Mouse (Mus musculus) lung, embryonic 16.5 days (tissue): ENCODE data around the gene Cldnd2. TPM values are rescaled to one million over a fixed set of nuclear protein-coding genes. Genes with fewer than 3 reads are reported as not detected.

Source experiments
- ATAC-seq: fragments of 200-750 bp; cut with Nextera tagmentation; 2 replicates; pipeline ENCODE4 v1.8.0; 2017; ENCODE audit warnings: low read depth, mild to moderate bottlenecking, moderate library complexity
- H3K27ac ChIP-seq: fragments of 300-500 bp; sonication (generic); 2 replicates; pipeline ENCODE4 v1.5.1; 2014; ENCODE audit warnings: mild to moderate bottlenecking, control low read depth, low read length
- H3K27me3 ChIP-seq: fragments of 300-500 bp; sonication (generic); 2 replicates; pipeline ENCODE4 v1.6.1; 2014; ENCODE audit warnings: low read depth, low read length, mixed read lengths; ENCODE audit not compliant: control insufficient read depth, insufficient read depth
- H3K36me3 ChIP-seq: fragments of 300-500 bp; sonication (generic); 2 replicates; pipeline ENCODE4 v1.6.1; 2014; ENCODE audit warnings: low read length; ENCODE audit not compliant: control insufficient read depth, insufficient read depth
- H3K4me1 ChIP-seq: fragments of 300-500 bp; sonication (generic); replicated peaks from 2 replicates; pipeline ENCODE4 v1.6.1; 2014; ENCODE audit warnings: low read length, mixed read lengths; ENCODE audit not compliant: control insufficient read depth, insufficient read depth
- H3K4me2 ChIP-seq: fragments of 300-500 bp; sonication (generic); 2 replicates; pipeline ENCODE4 v1.6.1; 2014; ENCODE audit warnings: low read depth, low read length, control low read depth
- H3K4me3 ChIP-seq: fragments of 300-500 bp; sonication (generic); 2 replicates; pipeline ENCODE4 v1.5.1; 2014; ENCODE audit warnings: mild to moderate bottlenecking, low read length, control low read depth
- H3K9ac ChIP-seq: fragments of 300-500 bp; sonication (generic); 2 replicates; pipeline ENCODE4 v1.6.1; 2014; ENCODE audit warnings: low read length, control low read depth
- H3K9me3 ChIP-seq: fragments of 300-500 bp; sonication (generic); 2 replicates; pipeline ENCODE4 v1.6.1; 2016; ENCODE audit warnings: low read length; ENCODE audit not compliant: control insufficient read depth
- WGBS: fragments of 180-500 bp; shearing (Covaris S2); extraction: QIAGEN DNeasy Blood & Tissue Kit; methylation state at CpG from one replicate; pipeline ENCODE4 v1.1.7; 2014; 5-methylcytosine and 5-hydroxymethylcytosine counted together
- polyA plus RNA-seq: library from polyadenylated mRNA; unstranded; fragments of >200 nt; fragmentation: Nextera tagmentation; extraction: Ambion mirVana; gene quantifications from 2 replicates; pipeline ENCODE4 v1.2.1, GENCODE M21; 2015

The Cldnd2 gene
- polyA plus RNA-seq, 1 experiment from 2014 or later = not detected

DNA sequence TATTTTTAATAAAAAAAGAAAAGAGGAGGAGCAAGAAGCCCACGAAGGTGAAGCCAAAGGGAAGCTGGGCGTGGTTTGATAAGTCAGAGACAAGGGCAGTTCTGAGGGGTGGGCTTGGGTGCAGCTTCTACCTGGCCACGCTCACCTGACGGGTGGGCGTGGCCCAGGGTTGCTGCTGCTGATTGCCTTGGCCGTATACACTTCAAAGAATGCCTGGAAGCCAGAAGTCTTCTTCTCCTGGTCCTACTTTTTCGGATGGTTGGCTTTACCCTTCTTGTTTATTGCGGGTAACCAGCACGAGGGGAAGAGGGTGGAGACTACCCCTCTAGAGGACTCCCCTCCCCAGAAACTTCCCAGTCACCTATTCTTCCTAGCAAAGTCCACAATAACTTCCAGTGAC is 2.1 kb downstream of the Cldnd2 start:
- Histone ChIP-seq H3K4me2 (peak overlapping the region; percentile 93), H3K27ac (peak overlapping the region; percentile 97), H3K9me3 (no peaks in the 10 kb centered on the region), H3K4me1 (peaks cover 19% of the 10 kb centered on the region), H3K9ac (peak overlapping the region; percentile 78), H3K4me3 (peak overlapping the region; percentile 64), H3K36me3 (no peaks in the 10 kb centered on the region), H3K27me3 (no peaks in the 10 kb centered on the region)
- no peak for ATAC-seq
- WGBS = 9% methylated on average over 9 of the region's 9 CpGs

- no peaks in the 10 kb centered on the region for H3K36me3 ChIP-seq
- peaks cover 22% of the 10 kb centered on the region for H3K4me1 ChIP-seq
- peak; percentile 94 for ATAC-seq
- H3K27me3 ChIP-seq = no peaks in the 10 kb centered on the region
- H3K9ac ChIP-seq = peak overlapping the region; percentile 78
- H3K9me3 ChIP-seq = no peaks in the 10 kb centered on the region
- peak overlapping the region; percentile 97 for H3K27ac ChIP-seq
- WGBS = under 1% methylated on average over 36 of the region's 36 CpGs
- H3K4me3 ChIP-seq = peak overlapping the region; percentile 64
- peak overlapping the region; percentile 93 for H3K4me2 ChIP-seq
Observed at GRCm38 (mm10) chr7:43443126-43443916, 2.7 kb downstream of the Cldnd2 start.

DNA sequence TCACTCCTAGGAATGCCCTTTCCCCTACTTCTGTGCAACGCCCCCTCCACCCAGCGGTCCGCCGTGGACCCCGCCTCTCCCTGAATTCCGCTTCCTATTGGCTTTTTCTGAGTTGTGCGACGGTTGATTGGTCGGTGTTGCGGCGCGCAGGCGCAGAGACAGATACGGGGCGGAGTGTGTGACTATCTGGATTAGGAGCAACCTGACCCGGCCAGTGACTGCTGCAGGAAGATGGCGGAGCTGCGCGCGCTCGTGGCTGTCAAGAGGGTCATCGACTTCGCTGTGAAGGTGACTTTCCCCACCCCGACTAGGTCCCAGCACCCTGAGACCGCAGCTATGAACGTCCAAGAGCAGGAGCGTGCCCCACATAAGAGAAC is 3.3 kb downstream of the Cldnd2 start, which contains the start of the genes Etfb and Gm45233:
Gene Etfb, plus strand, starts transcription at position 167 of the 377 bp plus-strand sequence.
Gene Gm45233, plus strand, starts transcription at position 212 of the 377 bp plus-strand sequence.
- peak; percentile 97 for ATAC-seq
- H3K4me3 ChIP-seq = peak within 1 kb of the TSS; percentile 64
- no peaks in the 10 kb centered on the region for H3K27me3 ChIP-seq
- peak within 1 kb of the TSS; percentile 93 for H3K4me2 ChIP-seq
- under 1% methylated on average over 27 of the region's 27 CpGs for WGBS
- peaks cover 22% of the 10 kb centered on the region for H3K4me1 ChIP-seq
- H3K9me3 ChIP-seq = no peaks in the 10 kb centered on the region
- no peaks in the 10 kb centered on the region for H3K36me3 ChIP-seq
- H3K9ac ChIP-seq = peak within 1 kb of the TSS; percentile 78
- H3K27ac ChIP-seq = peak within 1 kb of the TSS; percentile 97

- no peaks in the 10 kb centered on the region for H3K27me3 ChIP-seq
- no peaks in the 10 kb centered on the region; the same call in 1 of the 2 replicates for H3K36me3 ChIP-seq
- ATAC-seq = no peak
- H3K4me2 ChIP-seq = no peak overlapping the region
- H3K4me1 ChIP-seq = peaks cover 17% of the 10 kb centered on the region
- no peak overlapping the region for H3K9ac ChIP-seq
- no peak overlapping the region for H3K27ac ChIP-seq
- no peaks in the 10 kb centered on the region for H3K9me3 ChIP-seq
- H3K4me3 ChIP-seq = no peak overlapping the region
- 68% methylated on average over 4 of the region's 4 CpGs for WGBS
Observed at GRCm38 (mm10) chr7:43447801-43448200, 7.2 kb downstream of the Cldnd2 start.

DNA sequence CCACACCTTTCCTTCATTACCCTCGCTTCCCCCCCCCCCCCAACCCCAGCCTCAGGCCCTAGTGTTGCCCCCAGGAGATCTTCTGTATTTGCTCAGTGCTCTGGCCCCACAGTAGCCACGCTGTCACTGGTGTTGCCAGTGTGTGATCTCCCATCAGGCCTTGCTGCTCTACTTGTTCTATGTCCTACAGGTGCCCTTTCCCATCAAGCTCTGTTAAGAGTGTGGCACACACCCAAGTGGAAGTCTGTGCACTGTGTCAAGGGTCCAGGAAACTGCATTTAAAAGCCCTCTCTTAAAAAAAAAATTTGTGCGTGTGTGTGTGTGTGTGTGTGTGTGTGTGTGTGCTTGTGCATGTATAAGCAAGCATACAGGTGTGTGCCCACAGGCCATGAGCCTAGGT is 7.7 kb downstream of the Cldnd2 start:
- ATAC-seq = no peak
- no peak overlapping the region for H3K9ac ChIP-seq
- no peaks in the 10 kb centered on the region for H3K9me3 ChIP-seq
- WGBS = 68% methylated on average over 2 of the region's 3 CpGs
- no peaks in the 10 kb centered on the region; the same call in 1 of the 2 replicates for H3K36me3 ChIP-seq
- H3K27ac ChIP-seq = no peak overlapping the region
- no peak overlapping the region for H3K4me2 ChIP-seq
- H3K27me3 ChIP-seq = no peaks in the 10 kb centered on the region
- no peak overlapping the region for H3K4me3 ChIP-seq
- H3K4me1 ChIP-seq = peaks cover 15% of the 10 kb centered on the region

DNA sequence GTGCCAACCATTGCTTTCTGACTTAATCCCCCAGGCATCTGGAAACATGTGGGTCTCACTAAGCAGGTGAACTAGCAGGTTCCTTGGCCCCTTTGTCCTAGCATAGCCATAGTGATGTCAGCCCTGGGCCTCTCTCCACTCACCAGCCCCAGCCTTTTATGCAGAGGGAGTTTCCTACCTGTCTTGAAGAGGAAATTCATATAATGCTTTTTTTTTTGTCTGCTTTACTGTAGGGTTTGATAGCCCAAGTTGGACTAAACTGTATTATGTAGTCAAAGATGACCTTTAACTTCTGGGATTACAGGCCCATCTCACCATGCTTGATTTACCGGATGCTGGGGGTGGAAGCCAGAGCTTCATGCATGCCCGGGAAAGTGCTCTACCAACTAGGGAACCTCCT is 9.2 kb downstream of the Cldnd2 start:
- 96% methylated on average over 2 of the region's 2 CpGs for WGBS
- peaks cover 3% of the 10 kb centered on the region; the same call in 1 of the 2 replicates for H3K36me3 ChIP-seq
- H3K4me3 ChIP-seq = no peak overlapping the region
- no peak overlapping the region for H3K27ac ChIP-seq
- peaks cover 9% of the 10 kb centered on the region for H3K4me1 ChIP-seq
- H3K9me3 ChIP-seq = no peaks in the 10 kb centered on the region
- no peaks in the 10 kb centered on the region for H3K27me3 ChIP-seq
- no peak overlapping the region for H3K4me2 ChIP-seq
- no peak for ATAC-seq
- H3K9ac ChIP-seq = no peak overlapping the region

- no peak overlapping the region for H3K4me2 ChIP-seq
- no peaks in the 10 kb centered on the region for H3K27me3 ChIP-seq
- peaks cover 4% of the 10 kb centered on the region; the same call in 1 of the 2 replicates for H3K36me3 ChIP-seq
- 0 out of 2 replicates have a peak, but pooled peaks cover 4% of the 10 kb centered on the region for H3K4me1 ChIP-seq
- H3K27ac ChIP-seq = no peak overlapping the region
- no peak for ATAC-seq
- 91% methylated on average over 11 of the region's 11 CpGs for WGBS
- H3K4me3 ChIP-seq = no peak overlapping the region
- no peak overlapping the region for H3K9ac ChIP-seq
- H3K9me3 ChIP-seq = no peaks in the 10 kb centered on the region
Observed at GRCm38 (mm10) chr7:43451726-43452125, 11.1 kb downstream of the Cldnd2 start.

- Histone ChIP-seq H3K27ac (no peak overlapping the region), H3K4me1 (0 out of 2 replicates have a peak, but pooled peaks cover 4% of the 10 kb centered on the region), H3K4me2 (no peak overlapping the region), H3K9me3 (no peaks in the 10 kb centered on the region), H3K4me3 (no peak overlapping the region), H3K27me3 (no peaks in the 10 kb centered on the region), H3K36me3 (peaks cover 7% of the 10 kb centered on the region; the same call in 1 of the 2 replicates), H3K9ac (no peak overlapping the region)
- 30% methylated on average over 4 of the region's 4 CpGs for WGBS
- ATAC-seq = no peak
Observed at GRCm38 (mm10) chr7:43452609-43453008, 12.0 kb downstream of the Cldnd2 start.

GRCm38 (mm10) chr7:43453599-43454355 is 13.2 kb downstream of the Cldnd2 start:
- no peaks in the 10 kb centered on the region for H3K9me3 ChIP-seq
- no peak overlapping the region for H3K9ac ChIP-seq
- H3K4me1 ChIP-seq = no peaks in the 10 kb centered on the region
- no peak for ATAC-seq
- no peak overlapping the region for H3K27ac ChIP-seq
- 76% methylated on average over 14 of the region's 14 CpGs for WGBS
- H3K36me3 ChIP-seq = peaks cover 7% of the 10 kb centered on the region
- no peaks in the 10 kb centered on the region for H3K27me3 ChIP-seq
- H3K4me2 ChIP-seq = no peak overlapping the region
- H3K4me3 ChIP-seq = no peak overlapping the region
